Mouse (Mus musculus) heart, adult 2 months (tissue): Measurements from ENCODE around the gene Gxylt2.

ENCODE experiments used
- CTCF ChIP-seq: fragments of 200-600 bp; IDR thresholded peaks from 2 replicates; pipeline ENCODE4 v1.8.1; 2022; ENCODE audit warnings: antibody characterized with exemption, mild to moderate bottlenecking, moderate library complexity
- EP300 ChIP-seq: fragments of 200-500 bp; IDR thresholded peaks from 2 replicates; pipeline ENCODE4 v1.6.1; 2011; ENCODE audit warnings: low read depth, low read length, control low read depth; ENCODE audit not compliant: insufficient read depth

- TF ChIP-seq CTCF (no peak), EP300 (no peak)
Observed at GRCm38 (mm10) chr6:100707557-100707956, 3.0 kb downstream of the Gxylt2 start.
